Mouse (Mus musculus): ENCODE measurements around the gene Hsbp1.

DNA sequence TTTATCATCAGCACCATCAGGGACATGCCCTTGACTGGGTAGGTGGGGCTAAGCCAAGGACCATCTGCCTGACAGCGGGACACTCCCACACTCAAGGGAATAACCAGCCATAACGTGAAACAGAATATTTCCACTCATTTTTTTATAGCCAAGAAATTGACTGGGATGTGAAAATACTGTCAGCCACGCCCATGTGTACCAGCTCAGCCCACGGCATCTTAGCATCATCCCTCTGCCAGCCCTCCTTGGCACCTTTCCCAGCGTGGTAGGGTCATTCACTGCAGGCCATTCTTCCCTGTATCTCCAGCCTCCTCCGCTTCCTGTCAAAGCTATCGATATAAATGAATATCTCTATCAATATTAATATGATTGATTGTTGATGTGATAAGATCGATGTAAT, 40.1 kb upstream of the Hsbp1 start:
- TF ChIP-seq CTCF (IDR thresholded peaks at IDR 0.05; ENCODE audit: low read depth, low read length) (no peak), POLR2A (IDR thresholded peaks at IDR 0.05; ENCODE audit: borderline replicate concordance, low read depth, low read length) (no peak)

All from bone marrow macrophage, adult 2 months (primary cell).